7 mouse cellular contexts compared by ENCODE assay signal in genomic region chr5:135076931-135077505, GRCm38 (mm10). TPM values are rescaled to one million over a fixed set of nuclear protein-coding genes. Genes with fewer than 3 reads are reported as not detected.
DNase-seq lines count a peak whose midpoint lies in the region; ATAC-seq and TF ChIP-seq lines count a peak whose summit lies in the region.

No protein-coding gene starts in this region.

- no peaks in the 10 kb centered on the region for H3K27me3 ChIP-seq in ES-Bruce4 (ENCODE audit: control insufficient read depth, insufficient read depth, low read length, poor library complexity, severe bottlenecking)
- peaks cover 10% of the 10 kb centered on the region; the same call in 1 of the 2 replicates for H3K27me3 ChIP-seq in forebrain, embryonic 13.5 days
- H3K27me3 ChIP-seq in liver, embryonic 12.5 days (replicated peaks) = peaks cover 55% of the 10 kb centered on the region
- H3K27me3 ChIP-seq in neural tube, embryonic 13.5 days = no peaks in the 10 kb centered on the region

- H3K9ac ChIP-seq in ES-Bruce4 (ENCODE audit: low read depth, poor library complexity, severe bottlenecking) = peak overlapping the region; percentile 97
- peak overlapping the region; percentile 99 for H3K9ac ChIP-seq in forebrain, embryonic 13.5 days
- peak overlapping the region; percentile 31; the same call in 1 of the 2 replicates for H3K9ac ChIP-seq in liver, embryonic 12.5 days
- peak overlapping the region; percentile 99 for H3K9ac ChIP-seq in neural tube, embryonic 13.5 days

- TF ChIP-seq EP300 in ES-Bruce4 (IDR thresholded peaks at IDR 0.05; ENCODE audit: insufficient read depth, low read depth, low read length) = no peak

- WGBS in forebrain, embryonic 13.5 days = 15% methylated on average over 14 of the region's 14 CpGs
- WGBS in liver, embryonic 12.5 days (ENCODE audit: insufficient replicate concordance) = 50% methylated on average over 14 of the region's 14 CpGs
- WGBS in neural tube, embryonic 13.5 days = 15% methylated on average over 14 of the region's 14 CpGs

- peak; percentile 72 for DNase-seq in brain, adult 2 months (ENCODE audit: low read depth, low spot score)
- DNase-seq in kidney, adult 9 months = peak; percentile 85
- DNase-seq in spleen, postnatal 36 days (ENCODE audit: low spot score in 2 of 2) = no peak

- H3K4me2 ChIP-seq in forebrain, embryonic 13.5 days = peak overlapping the region; percentile 78
- H3K4me2 ChIP-seq in liver, embryonic 12.5 days = peak overlapping the region; percentile 98
- peak overlapping the region; percentile 76 for H3K4me2 ChIP-seq in neural tube, embryonic 13.5 days

- peaks cover 11% of the 10 kb centered on the region for H3K4me1 ChIP-seq in ES-Bruce4 (ENCODE audit: control insufficient read depth, insufficient read depth, low read length)
- peaks cover 25% of the 10 kb centered on the region for H3K4me1 ChIP-seq in forebrain, embryonic 13.5 days
- peaks cover 32% of the 10 kb centered on the region for H3K4me1 ChIP-seq in liver, embryonic 12.5 days
- peaks cover 31% of the 10 kb centered on the region for H3K4me1 ChIP-seq in neural tube, embryonic 13.5 days (replicated peaks)

- H3K36me3 ChIP-seq in ES-Bruce4 (ENCODE audit: control insufficient read depth, insufficient read depth, low read length, poor library complexity, severe bottlenecking) = no peaks in the 10 kb centered on the region
- peaks cover 34% of the 10 kb centered on the region for H3K36me3 ChIP-seq in forebrain, embryonic 13.5 days (ENCODE audit: poor library complexity, severe bottlenecking)
- no peaks in the 10 kb centered on the region for H3K36me3 ChIP-seq in liver, embryonic 12.5 days
- peaks cover 43% of the 10 kb centered on the region for H3K36me3 ChIP-seq in neural tube, embryonic 13.5 days

- no peaks in the 10 kb centered on the region for H3K9me3 ChIP-seq in ES-Bruce4 (replicated peaks; ENCODE audit: control insufficient read depth, insufficient read depth, low read length, poor library complexity, severe bottlenecking)
- no peaks in the 10 kb centered on the region for H3K9me3 ChIP-seq in forebrain, embryonic 13.5 days (replicated peaks)
- H3K9me3 ChIP-seq in liver, embryonic 12.5 days (replicated peaks) = no peaks in the 10 kb centered on the region
- no peaks in the 10 kb centered on the region for H3K9me3 ChIP-seq in neural tube, embryonic 13.5 days

- ATAC-seq in forebrain, embryonic 13.5 days = peak; percentile 75
- ATAC-seq in liver, embryonic 12.5 days = no peak
- ATAC-seq in neural tube, embryonic 13.5 days (ENCODE audit: low read depth) = peak; percentile 57

- peak overlapping the region; percentile 73 for H3K4me3 ChIP-seq in ES-Bruce4 (ENCODE audit: low read depth, low read length)
- peak overlapping the region; percentile 100 for H3K4me3 ChIP-seq in forebrain, embryonic 13.5 days
- H3K4me3 ChIP-seq in liver, embryonic 12.5 days = peak overlapping the region; percentile 67
- peak overlapping the region; percentile 98 for H3K4me3 ChIP-seq in neural tube, embryonic 13.5 days

- H3K27ac ChIP-seq in ES-Bruce4 (ENCODE audit: insufficient read depth, low read length) = no peak overlapping the region
- peak overlapping the region; percentile 90 for H3K27ac ChIP-seq in forebrain, embryonic 13.5 days
- H3K27ac ChIP-seq in liver, embryonic 12.5 days = no peak overlapping the region
- H3K27ac ChIP-seq in neural tube, embryonic 13.5 days (replicated peaks) = peak overlapping the region; percentile 93

- TF ChIP-seq CTCF in ES-Bruce4 (IDR thresholded peaks at IDR 0.05; ENCODE audit: low read depth, low read length) = no peak

- TF ChIP-seq POLR2A in ES-Bruce4 (IDR thresholded peaks at IDR 0.05; ENCODE audit: insufficient read depth, low read length) = no peak

RNA-seq across cellular contexts. Expression of gene Vps37d, which starts 1.0 kb away (rescaled TPM):
- 4.2 and 5.7 TPM in 2 replicates for polyA plus RNA-seq in ES-Bruce4 (2011; ENCODE audit: insufficient read depth, insufficient read length, low read depth, missing spikeins)
- polyA plus RNA-seq in forebrain, embryonic 13.5 days (2015; fragmentation: Nextera tagmentation; extraction: Ambion mirVana) = 17.8 and 19.1 TPM in 2 replicates
- 1.2 and 1.3 TPM in 2 replicates for polyA plus RNA-seq in liver, embryonic 12.5 days (2016; fragmentation: Nextera tagmentation; extraction: Ambion mirVana)
- polyA plus RNA-seq in neural tube, embryonic 13.5 days (2015; fragmentation: Nextera tagmentation; extraction: Ambion mirVana) = 26.3 and 31.7 TPM in 2 replicates

RNA-seq across cellular contexts. Expression of gene Bud23, which starts 12.3 kb away (rescaled TPM):
- 71.1 and 102 TPM in 2 replicates for polyA plus RNA-seq in ES-Bruce4 (2011; ENCODE audit: insufficient read depth, insufficient read length, low read depth, missing spikeins)
- 101 and 112 TPM in 2 replicates for polyA plus RNA-seq in forebrain, embryonic 13.5 days (2015; fragmentation: Nextera tagmentation; extraction: Ambion mirVana)
- polyA plus RNA-seq in liver, embryonic 12.5 days (2016; fragmentation: Nextera tagmentation; extraction: Ambion mirVana) = 97.8 and 104 TPM in 2 replicates
- polyA plus RNA-seq in neural tube, embryonic 13.5 days (2015; fragmentation: Nextera tagmentation; extraction: Ambion mirVana) = 83.0 and 93.7 TPM in 2 replicates

RNA-seq across cellular contexts. Expression of gene Mlxipl, which starts 12.7 kb away (rescaled TPM):
- polyA plus RNA-seq in ES-Bruce4 (2011; ENCODE audit: insufficient read depth, insufficient read length, low read depth, missing spikeins) = 3.8 and 4.6 TPM in 2 replicates
- polyA plus RNA-seq in forebrain, embryonic 13.5 days (2015; fragmentation: Nextera tagmentation; extraction: Ambion mirVana) = 1.4 and 1.6 TPM in 2 replicates
- polyA plus RNA-seq in liver, embryonic 12.5 days (2016; fragmentation: Nextera tagmentation; extraction: Ambion mirVana) = 11.6 and 12.2 TPM in 2 replicates
- 0.56 and 1.2 TPM in 2 replicates for polyA plus RNA-seq in neural tube, embryonic 13.5 days (2015; fragmentation: Nextera tagmentation; extraction: Ambion mirVana)

RNA-seq across cellular contexts. Expression of gene Dnajc30, which starts 13.0 kb away (rescaled TPM):
- polyA plus RNA-seq in ES-Bruce4 (2011; ENCODE audit: insufficient read depth, insufficient read length, low read depth, missing spikeins) = 7.9 and 8.0 TPM in 2 replicates
- polyA plus RNA-seq in forebrain, embryonic 13.5 days (2015; fragmentation: Nextera tagmentation; extraction: Ambion mirVana) = 31.3 and 33.8 TPM in 2 replicates
- polyA plus RNA-seq in liver, embryonic 12.5 days (2016; fragmentation: Nextera tagmentation; extraction: Ambion mirVana) = 15.9 and 19.1 TPM in 2 replicates
- polyA plus RNA-seq in neural tube, embryonic 13.5 days (2015; fragmentation: Nextera tagmentation; extraction: Ambion mirVana) = 35.5 and 37.1 TPM in 2 replicates

RNA-seq across cellular contexts. Expression of gene Stx1a, which starts 53.7 kb away (rescaled TPM):
- 9.3 and 10.5 TPM in 2 replicates for polyA plus RNA-seq in ES-Bruce4 (2011; ENCODE audit: insufficient read depth, insufficient read length, low read depth, missing spikeins)
- 34.1 and 38.7 TPM in 2 replicates for polyA plus RNA-seq in forebrain, embryonic 13.5 days (2015; fragmentation: Nextera tagmentation; extraction: Ambion mirVana)
- polyA plus RNA-seq in liver, embryonic 12.5 days (2016; fragmentation: Nextera tagmentation; extraction: Ambion mirVana) = 2.7 and 2.8 TPM in 2 replicates
- 76.8 and 90.9 TPM in 2 replicates for polyA plus RNA-seq in neural tube, embryonic 13.5 days (2015; fragmentation: Nextera tagmentation; extraction: Ambion mirVana)

Comparison
In these comparisons a context has a peak if more than half of its experiments do, and no peak if none do; other contexts are left out.
1. H3K27ac ChIP-seq: peak in forebrain, embryonic 13.5 days (single experiment) and neural tube, embryonic 13.5 days (single experiment); none in ES-Bruce4 (single experiment) and liver, embryonic 12.5 days (single experiment).
2. H3K9ac ChIP-seq: peak in every context shown above with its lines; median percentile 99 in forebrain, embryonic 13.5 days; 99 in neural tube, embryonic 13.5 days; 97 in ES-Bruce4; 31 in liver, embryonic 12.5 days.
3. DNase-seq: peak in brain, adult 2 months (single experiment) and kidney, adult 9 months (single experiment); none in spleen, postnatal 36 days (0 of 2).
4. Peak in every context shown above with its lines, with median percentiles within 50 percentile points of each other: H3K4me3 ChIP-seq and H3K4me2 ChIP-seq.